Mouse (Mus musculus): ENCODE results near the gene Ppp1ca.

- TF ChIP-seq CTCF (IDR thresholded peaks at IDR 0.05; ENCODE audit: low read depth) (no peak), EP300 (IDR thresholded peaks at IDR 0.05; ENCODE audit: low read depth) (no peak)
These were observed 48.4 kb downstream of the Ppp1ca start for GRCm38 (mm10) chr19:4240247-4240668.

Data from heart, postnatal 0 days (tissue).